Mouse (Mus musculus) forebrain, embryonic 14.5 days (tissue): ENCODE results near the gene Gm20388. TPM values are rescaled to one million over a fixed set of nuclear protein-coding genes. Genes with fewer than 3 reads are reported as not detected.

ENCODE experiments used
- ATAC-seq: fragments of 200-750 bp; cut with Nextera tagmentation; 2 replicates; pipeline ENCODE4 v1.8.0; 2017; ENCODE audit warnings: mild to moderate bottlenecking, moderate library complexity
- DNase-seq: peaks from one replicate; pipeline ENCODE4 v3.0.0-alpha.2; 2015; ENCODE audit warnings: low spot score
- H3K27ac ChIP-seq: fragments of 300-500 bp; sonication (generic); 2 replicates; pipeline ENCODE4 v1.5.1; 2014; ENCODE audit warnings: low read depth, mild to moderate bottlenecking, control low read depth, low read length, moderate library complexity
- H3K27me3 ChIP-seq: fragments of 300-500 bp; sonication (generic); replicated peaks from 2 replicates; pipeline ENCODE4 v1.6.1; 2014; ENCODE audit warnings: low read length, control low read depth, mixed read lengths; ENCODE audit not compliant: control insufficient read depth, insufficient read depth
- H3K36me3 ChIP-seq: fragments of 300-500 bp; sonication (generic); 2 replicates; pipeline ENCODE4 v1.6.1; 2014; ENCODE audit warnings: low read length, control low read depth; ENCODE audit not compliant: control insufficient read depth, insufficient read depth
- H3K4me1 ChIP-seq: fragments of 300-500 bp; sonication (generic); 2 replicates; pipeline ENCODE4 v1.6.1; 2014; ENCODE audit warnings: antibody characterized with exemption, low read length, control low read depth; ENCODE audit not compliant: control insufficient read depth, insufficient read depth
- H3K4me2 ChIP-seq: fragments of 300-500 bp; sonication (generic); 2 replicates; pipeline ENCODE4 v1.6.1; 2014; ENCODE audit warnings: mild to moderate bottlenecking, control low read depth, low read length
- H3K4me3 ChIP-seq: fragments of 300-500 bp; sonication (generic); 2 replicates; pipeline ENCODE4 v1.5.1; 2014; ENCODE audit warnings: low read depth, low read length, control low read depth
- H3K9ac ChIP-seq: fragments of 300-500 bp; sonication (generic); 2 replicates; pipeline ENCODE4 v1.6.1; 2014; ENCODE audit warnings: mild to moderate bottlenecking, low read length, control low read depth, moderate library complexity
- H3K9me3 ChIP-seq: fragments of 300-500 bp; sonication (generic); replicated peaks from 2 replicates; pipeline ENCODE4 v1.6.1; 2016; ENCODE audit warnings: low read length, control low read depth, mixed read lengths; ENCODE audit not compliant: control insufficient read depth
- WGBS: fragments of 180-500 bp; shearing (Covaris S2); extraction: QIAGEN DNeasy Blood & Tissue Kit; methylation state at CpG from one replicate; pipeline ENCODE4 v1.1.7; 2014; 5-methylcytosine and 5-hydroxymethylcytosine counted together
- microRNA counts: library from miRNA; unstranded; fragments of <30 nt; microRNA quantifications from one replicate; lab custom pipeline; 2016
- microRNA-seq: library from miRNA; unstranded; fragments of <30 nt; microRNA quantifications from one replicate; pipeline ENCODE4, GENCODE M21; 2016
- polyA plus RNA-seq: library from polyadenylated mRNA; unstranded; fragments of >200 nt; fragmentation: Nextera tagmentation; extraction: Ambion mirVana; gene quantifications from 2 replicates; pipeline ENCODE4 v1.2.1, GENCODE M21; 2014

Gene Gm20388
- polyA plus RNA-seq, 1 experiment from 2014 or later: 7.4 TPM

GRCm38 (mm10) chr8:124393013-124393412 is 4482.4 kb downstream of the Gm20388 start:
- Histone ChIP-seq H3K4me1 (no peaks in the 10 kb centered on the region), H3K27ac (no peak overlapping the region), H3K4me3 (no peak overlapping the region), H3K9ac (no peak overlapping the region), H3K36me3 (no peaks in the 10 kb centered on the region), H3K27me3 (no peaks in the 10 kb centered on the region), H3K9me3 (no peaks in the 10 kb centered on the region), H3K4me2 (no peak overlapping the region)
- DNase-seq (no peak), ATAC-seq (no peak)
- WGBS: 84% methylated on average over 5 of the region's 5 CpGs

GRCm38 (mm10) chr8:124393927-124394326 is 4483.3 kb downstream of the Gm20388 start:
- Histone ChIP-seq H3K27me3 (no peaks in the 10 kb centered on the region), H3K9me3 (no peaks in the 10 kb centered on the region), H3K9ac (no peak overlapping the region), H3K27ac (no peak overlapping the region), H3K4me3 (no peak overlapping the region), H3K4me2 (no peak overlapping the region), H3K36me3 (no peaks in the 10 kb centered on the region), H3K4me1 (no peaks in the 10 kb centered on the region)
- no peak for ATAC-seq
- 85% methylated on average over 4 of the region's 4 CpGs for WGBS
- no peak for DNase-seq

GRCm38 (mm10) chr8:124394951-124395350 is 4484.3 kb downstream of the Gm20388 start:
- no peak overlapping the region for H3K27ac ChIP-seq
- no peak overlapping the region for H3K9ac ChIP-seq
- H3K4me3 ChIP-seq: no peak overlapping the region
- H3K4me1 ChIP-seq: no peaks in the 10 kb centered on the region
- 85% methylated on average over 7 of the region's 7 CpGs for WGBS
- H3K27me3 ChIP-seq: no peaks in the 10 kb centered on the region
- ATAC-seq (no peak), DNase-seq (no peak)
- H3K9me3 ChIP-seq: no peaks in the 10 kb centered on the region
- no peaks in the 10 kb centered on the region for H3K36me3 ChIP-seq
- H3K4me2 ChIP-seq: no peak overlapping the region

MicroRNAs within 50 kb of the gene (microRNA counts, 519-probe panel; counts per million panel counts)
- microRNA mmu-miR-1967 (lab: Ali Mortazavi, UCI): not detected

Small RNAs within 50 kb of the gene (microRNA-seq; reads per million reads assigned to microRNA genes)
- gene Gm22715 (not detected), gene Gm24366 (not detected), gene Gm27530 (not detected), gene Mir1967 (not detected), gene Mir6396 (not detected), gene Mir7079 (not detected), gene Mir7080 (1.2 reads per million), gene Mir7237 (0.40 reads per million), gene Mir7687 (not detected)

Other genes starting within 250 kb of the Gm20388 start
- 3.7 and 4.5 TPM in 2 replicates for gene Wfdc1, start 244.5 kb upstream of the Gm20388 start, polyA plus RNA-seq
- 0.05 TPM in 1 of 2 replicates, not detected in the other for gene Atp2c2, start 210.8 kb upstream of the Gm20388 start, polyA plus RNA-seq
- 5.1 and 6.0 TPM in 2 replicates for gene Tldc1, start 132.4 kb upstream of the Gm20388 start, polyA plus RNA-seq
- gene Cotl1, start 70.3 kb upstream of the Gm20388 start, polyA plus RNA-seq: 403 and 455 TPM in 2 replicates
- 11.9 and 12.5 TPM in 2 replicates for gene Klhl36, start 48.6 kb upstream of the Gm20388 start, polyA plus RNA-seq
- gene Usp10, start 481 bp upstream of the Gm20388 start, polyA plus RNA-seq: 94.2 and 119 TPM in 2 replicates
- 0.79 and 0.95 TPM in 2 replicates for gene Crispld2, start 81.6 kb downstream of the Gm20388 start, polyA plus RNA-seq
- 19.5 and 21.8 TPM in 2 replicates for gene Zdhhc7, start 190.6 kb downstream of the Gm20388 start, polyA plus RNA-seq
- 20.4 and 30.1 TPM in 2 replicates for gene 6430548M08Rik, start 203.3 kb downstream of the Gm20388 start, polyA plus RNA-seq